Mouse (Mus musculus) erythroid progenitor cell, adult 5-6 weeks (primary cell): ENCODE data around the gene Eif4g1. TPM values are rescaled to one million over a fixed set of nuclear protein-coding genes. Genes with fewer than 3 reads are reported as not detected.

ENCODE experiments used
- ATAC-seq: replicated peaks from 2 replicates; pipeline ENCODE4 v1.8.0; 2016; ENCODE audit warnings: moderate number of reproducible peaks, mild to moderate bottlenecking, moderate TSS enrichment, inconsistent platforms; ENCODE audit not compliant: poor library complexity, low FRiP score, severe bottlenecking
- total RNA-seq, 2 experiments: library from RNA; stranded (forward) in 1 of 2; stranded (reverse) in 1 of 2; fragments of 150-400 nt in 1 of 2; fragments of 186-747, 209-891 nt in 1 of 2; gene quantifications; 2 replicates each; pipeline versions ENCODE4 v1.2.3 to v1.2.4; 2015 to 2017; ENCODE audit warnings: low replicate concordance in 2 of 2

Gene Eif4g1
- total RNA-seq, 2 experiments from 2014 or later, result 109 to 116 TPM

DNA sequence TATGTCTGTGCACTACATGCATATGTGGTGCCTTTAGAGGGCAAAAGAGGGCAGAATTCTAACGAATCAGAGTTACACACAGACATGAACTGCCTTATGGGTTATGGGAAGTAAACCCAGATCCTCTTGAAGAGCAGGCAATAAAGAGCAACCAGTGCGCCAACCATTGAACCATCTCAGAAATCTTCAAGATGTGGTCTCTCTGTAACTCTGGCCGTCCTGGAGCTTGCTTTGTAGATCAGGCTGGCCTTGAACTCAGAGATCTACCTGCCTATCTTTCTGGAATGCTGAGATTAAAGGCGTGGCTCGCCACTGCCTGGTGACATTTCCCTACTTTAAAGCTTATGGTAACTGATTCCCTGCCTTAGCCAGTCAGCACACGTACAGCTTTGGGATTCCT lies 3.8 kb downstream of the Eif4g1 start:
- no peak for ATAC-seq

DNA sequence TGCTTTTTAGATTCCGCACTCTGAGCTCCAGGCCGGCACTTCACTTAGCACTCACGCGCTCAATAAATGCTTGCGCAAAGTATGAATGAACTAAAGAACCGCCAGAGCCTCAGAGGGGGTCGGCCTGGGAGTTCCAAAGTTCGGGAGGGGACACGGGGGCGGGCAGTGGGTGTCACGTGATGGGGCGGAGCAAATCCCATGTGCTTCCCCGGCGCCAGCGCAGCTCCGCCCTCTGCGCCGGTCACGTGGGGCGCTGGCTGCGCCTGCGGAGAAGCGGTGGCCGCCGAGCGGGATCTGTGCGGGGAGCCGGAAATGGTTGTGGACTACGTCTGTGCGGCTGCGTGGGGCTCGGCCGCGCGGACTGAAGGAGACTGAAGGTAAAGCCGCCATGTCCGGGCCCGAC lies 4.4 kb downstream of the Eif4g1 start:
- ATAC-seq, result peak; percentile 79

DNA sequence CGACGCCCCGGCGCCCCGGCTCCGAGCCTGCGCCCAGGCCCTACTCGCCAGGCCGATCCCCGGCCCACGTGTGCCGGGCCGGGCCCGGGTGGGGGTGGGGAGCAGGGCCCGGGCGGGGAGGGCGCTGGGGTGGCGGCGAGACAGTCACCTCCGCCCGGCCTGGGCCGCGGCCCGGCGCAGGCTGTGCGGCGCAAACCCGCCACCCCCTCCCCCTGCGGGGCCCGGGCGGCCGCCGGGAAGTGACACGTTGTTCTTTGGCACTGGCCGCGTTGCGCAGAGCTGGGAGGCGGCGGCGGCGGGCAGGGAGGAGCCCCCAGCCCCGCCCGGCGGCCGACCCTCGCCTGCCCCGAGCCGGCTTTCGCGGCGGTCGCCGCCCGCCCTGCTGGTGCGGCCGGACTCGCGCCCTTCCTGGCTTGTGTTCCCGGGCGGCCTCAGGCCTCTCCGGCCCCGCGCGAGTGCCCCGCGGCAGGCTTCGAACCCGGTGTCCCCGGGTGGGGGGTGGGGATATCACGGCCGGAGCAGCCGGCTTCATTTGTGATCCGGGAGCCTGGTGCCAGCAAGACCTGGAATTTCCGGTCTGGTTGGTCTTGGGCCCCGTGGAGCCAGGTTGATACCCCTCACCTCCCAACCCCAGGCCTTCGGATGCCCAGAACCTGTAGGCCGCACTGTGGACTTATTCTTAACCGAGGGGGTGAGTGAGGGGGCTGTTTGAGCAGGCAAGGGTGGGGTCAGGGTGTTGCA lies 5.0 kb downstream of the Eif4g1 start:
- peak; percentile 37 for ATAC-seq

DNA sequence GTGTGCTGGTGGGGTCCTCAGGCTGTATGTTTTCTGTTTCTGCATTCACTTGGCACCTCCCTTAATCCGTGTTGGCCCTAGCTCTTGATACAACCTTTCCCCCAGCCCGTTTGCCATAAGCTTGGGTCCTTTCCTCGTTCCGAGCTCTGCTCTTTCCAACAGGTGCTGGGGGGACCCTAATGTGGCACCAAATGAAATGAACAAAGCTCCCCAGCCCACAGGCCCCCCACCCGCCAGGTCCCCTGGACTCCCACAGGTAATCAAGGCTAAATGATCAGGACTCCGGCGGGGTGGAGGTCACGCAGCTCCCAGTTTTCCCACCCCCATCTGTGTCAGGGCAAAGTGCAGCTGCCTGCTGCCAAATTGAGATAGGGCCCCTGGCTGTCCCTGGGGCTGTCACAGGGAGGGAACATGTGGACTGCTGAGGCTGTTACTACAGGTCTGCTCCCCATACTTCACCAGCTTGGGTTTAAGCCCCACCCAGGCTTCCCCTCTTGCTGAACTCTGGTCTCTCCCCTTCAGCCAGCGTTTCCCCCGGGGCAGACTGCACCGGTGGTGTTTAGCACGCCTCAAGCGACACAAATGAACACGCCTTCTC lies 5.7 kb downstream of the Eif4g1 start:
- peak; percentile 58 for ATAC-seq

DNA sequence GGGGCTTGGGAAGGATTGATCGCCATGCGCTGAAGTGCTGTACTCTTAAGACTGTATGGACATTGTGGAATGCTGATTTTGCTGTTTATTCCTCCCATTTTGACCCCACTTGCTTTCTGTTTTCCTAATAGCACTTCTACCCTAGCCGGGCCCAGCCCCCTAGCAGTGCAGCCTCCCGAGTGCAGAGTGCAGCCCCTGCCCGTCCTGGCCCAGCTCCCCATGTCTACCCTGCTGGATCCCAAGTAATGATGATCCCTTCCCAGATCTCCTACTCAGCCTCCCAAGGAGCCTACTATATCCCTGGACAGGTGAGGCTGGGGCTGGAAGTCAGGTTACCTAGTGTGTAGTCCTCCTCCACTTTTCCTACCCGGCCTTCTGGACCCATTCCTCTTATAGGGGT lies 7.1 kb downstream of the Eif4g1 start:
- no peak for ATAC-seq

DNA sequence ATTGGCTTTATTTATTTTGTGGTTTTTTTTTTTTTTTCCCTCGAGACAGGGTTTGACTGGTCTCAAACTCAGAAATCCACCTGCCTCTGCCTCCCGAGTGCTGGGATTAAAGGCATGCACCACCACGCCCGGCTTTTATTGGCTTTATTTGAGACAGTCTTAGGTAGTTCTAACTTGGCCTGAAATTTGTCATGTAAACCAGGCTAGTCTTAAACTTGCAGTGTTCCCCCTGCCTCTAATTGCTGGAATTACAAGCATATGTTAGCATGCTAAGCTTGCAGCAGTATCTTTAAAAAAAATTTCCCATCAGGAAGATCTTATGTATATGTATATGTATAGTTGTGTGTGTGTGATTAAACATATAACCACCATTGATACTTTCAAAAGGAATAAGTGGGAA lies 8.6 kb downstream of the Eif4g1 start:
- ATAC-seq, result no peak

DNA sequence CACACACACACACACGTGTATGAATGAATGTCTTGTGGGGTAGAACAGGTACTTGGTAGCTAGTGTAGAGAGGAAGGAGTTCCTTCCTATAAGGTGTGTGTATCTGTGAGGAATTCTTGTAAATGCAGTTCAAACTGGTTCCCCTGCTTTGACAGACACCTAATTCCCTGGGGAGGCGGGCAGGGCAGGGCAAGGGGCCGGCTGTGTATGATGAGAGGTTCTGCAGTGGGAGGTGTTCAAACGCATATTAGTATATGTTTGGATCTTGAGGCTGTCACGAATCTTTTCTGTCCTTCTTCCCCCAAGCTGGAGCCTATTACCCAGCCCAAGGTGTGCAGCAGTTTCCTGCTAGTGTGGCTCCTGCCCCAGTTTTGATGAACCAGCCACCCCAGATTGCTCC lies 9.3 kb downstream of the Eif4g1 start:
- peak; percentile 16; the same call in 1 of the 2 replicates for ATAC-seq

DNA sequence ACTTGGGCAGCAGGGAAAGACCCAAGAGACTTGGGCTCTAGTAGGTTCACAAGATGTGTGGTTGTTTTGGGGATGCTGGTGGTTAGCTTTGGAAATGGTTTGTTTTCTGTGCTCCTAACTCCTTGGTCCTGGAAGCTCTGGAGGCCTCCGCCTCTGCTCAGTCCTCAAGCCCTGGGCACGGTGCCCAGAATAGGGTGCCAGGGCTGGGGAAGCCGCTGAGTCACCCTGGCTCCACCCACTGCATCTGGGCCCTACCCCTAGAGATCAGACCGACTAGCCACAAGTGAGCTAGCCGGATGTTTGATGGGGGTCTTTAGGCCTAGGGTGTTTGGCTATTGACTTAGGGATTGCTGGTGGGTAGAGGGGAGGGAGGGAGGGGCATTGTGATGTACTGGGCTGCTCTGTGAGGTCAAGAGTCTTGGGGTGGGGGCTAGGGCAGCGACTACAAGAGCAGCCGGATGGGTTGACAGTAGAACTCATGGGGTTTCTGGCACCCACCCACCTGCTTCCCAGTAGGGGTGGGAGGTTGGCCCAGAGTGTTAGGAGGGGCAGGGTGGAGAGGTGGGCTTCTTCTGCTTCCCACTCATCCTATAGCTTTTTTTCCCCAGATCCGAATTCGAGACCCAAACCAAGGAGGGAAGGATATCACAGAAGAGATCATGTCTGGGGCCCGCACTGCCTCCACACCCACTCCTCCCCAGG lies 10.0 kb downstream of the Eif4g1 start:
- peak; percentile 91 for ATAC-seq

DNA sequence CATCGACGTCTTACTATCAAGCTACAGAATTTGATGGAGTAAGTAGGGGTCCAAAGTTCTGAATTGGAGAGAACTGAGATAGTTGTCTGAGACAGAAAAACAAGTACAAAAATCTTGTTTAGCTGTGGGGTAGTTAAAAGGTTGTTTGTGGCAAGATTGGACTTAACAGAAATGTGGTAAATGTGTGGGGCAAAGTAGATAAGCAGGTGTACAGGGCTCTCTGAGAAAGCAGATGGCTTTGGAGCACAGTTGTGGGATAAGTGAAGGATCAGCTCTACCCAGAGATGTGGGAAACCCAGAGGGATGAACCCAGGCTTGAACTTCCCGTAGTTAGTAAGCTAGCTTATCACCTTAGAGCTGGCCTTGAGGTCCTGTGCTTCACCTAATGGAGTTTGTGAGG lies 22.7 kb downstream of the Eif4g1 start:
- no peak for ATAC-seq

DNA sequence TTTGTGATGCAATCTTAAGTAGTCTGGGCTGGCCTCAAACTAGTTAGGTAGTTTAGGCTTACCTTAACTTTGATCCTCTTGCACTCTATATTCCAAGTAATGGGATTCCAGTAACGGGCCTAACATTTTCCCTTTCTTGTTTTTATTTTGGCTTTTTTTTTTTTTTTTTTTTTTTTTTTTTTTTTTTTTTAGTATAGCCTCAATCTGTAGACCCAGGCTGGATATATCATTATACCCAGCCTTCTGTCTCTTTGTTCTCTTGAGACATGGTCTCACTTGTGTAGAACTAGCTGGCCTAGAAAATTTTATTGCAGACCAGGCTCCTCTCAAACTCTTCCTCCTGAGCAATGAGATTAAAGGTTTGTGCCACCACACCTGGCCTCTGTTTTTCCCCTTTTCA lies 23.5 kb downstream of the Eif4g1 start:
- no peak for ATAC-seq

DNA sequence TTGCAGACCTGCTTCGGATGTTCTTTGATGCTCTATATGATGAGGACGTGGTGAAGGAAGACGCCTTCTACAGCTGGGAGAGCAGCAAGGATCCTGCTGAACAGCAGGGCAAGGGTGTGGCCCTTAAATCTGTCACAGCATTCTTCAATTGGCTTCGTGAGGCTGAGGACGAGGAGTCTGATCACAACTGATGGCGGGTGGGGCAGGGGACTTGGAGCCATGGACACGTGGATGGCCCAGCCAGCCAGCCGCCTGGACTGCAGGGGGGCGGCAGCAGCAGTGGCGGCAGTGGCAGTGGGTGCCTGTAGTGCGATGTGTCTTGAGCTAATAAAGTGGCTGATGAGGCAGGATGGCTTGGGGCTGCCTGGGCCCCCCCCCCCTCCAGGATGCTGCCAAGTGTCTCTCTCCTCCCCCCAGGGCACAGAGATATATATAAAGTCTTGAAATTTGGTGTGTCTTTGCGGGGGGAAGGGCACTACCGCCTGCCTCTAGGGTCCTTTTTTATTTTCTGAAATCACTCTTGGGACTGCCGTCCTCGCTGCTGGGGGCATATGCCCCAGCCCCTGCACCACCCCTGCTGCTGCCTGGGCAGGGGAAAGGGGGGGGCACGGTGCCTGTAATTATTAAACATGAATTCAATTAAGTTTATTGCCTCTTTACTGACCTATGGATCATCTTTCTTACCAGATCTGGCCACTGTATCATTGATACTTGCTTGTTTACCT lies 24.3 kb downstream of the Eif4g1 start:
- no peak for ATAC-seq

DNA sequence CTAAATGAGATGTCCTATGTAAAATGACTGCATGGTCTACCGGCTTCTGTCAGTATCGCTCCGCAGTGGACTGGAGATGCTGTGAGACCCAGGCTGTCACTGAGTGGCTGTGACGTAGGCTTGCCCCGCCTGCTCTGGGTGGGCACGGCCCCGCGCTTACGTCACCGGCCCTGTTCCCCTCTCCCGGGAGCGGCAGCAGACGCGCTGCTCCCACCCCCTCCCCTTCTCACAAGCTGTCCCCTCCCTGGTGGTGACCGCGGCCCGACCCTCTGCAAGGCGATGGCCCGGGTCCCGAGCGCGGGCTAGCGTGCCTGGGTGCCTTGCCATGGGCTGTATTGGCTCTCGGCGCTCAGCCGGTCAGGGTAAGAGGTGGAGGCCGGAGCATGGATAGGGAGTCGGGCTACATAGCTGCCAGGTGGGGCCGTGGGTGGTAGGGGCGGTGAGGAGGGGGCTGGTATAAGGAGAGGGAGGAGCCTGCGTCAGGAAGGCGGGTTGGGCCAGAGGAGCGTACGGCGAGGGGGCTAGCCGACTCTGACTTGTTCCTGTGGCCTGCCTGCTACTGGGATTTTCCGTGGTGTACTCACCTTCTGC lies 25.1 kb downstream of the Eif4g1 start, which contains the start of gene Fam131a:
Gene Fam131a, plus strand, starts transcription at position 131 of the 591 bp plus-strand sequence.
- peak; percentile 74; the same call in 1 of the 2 replicates for ATAC-seq

DNA sequence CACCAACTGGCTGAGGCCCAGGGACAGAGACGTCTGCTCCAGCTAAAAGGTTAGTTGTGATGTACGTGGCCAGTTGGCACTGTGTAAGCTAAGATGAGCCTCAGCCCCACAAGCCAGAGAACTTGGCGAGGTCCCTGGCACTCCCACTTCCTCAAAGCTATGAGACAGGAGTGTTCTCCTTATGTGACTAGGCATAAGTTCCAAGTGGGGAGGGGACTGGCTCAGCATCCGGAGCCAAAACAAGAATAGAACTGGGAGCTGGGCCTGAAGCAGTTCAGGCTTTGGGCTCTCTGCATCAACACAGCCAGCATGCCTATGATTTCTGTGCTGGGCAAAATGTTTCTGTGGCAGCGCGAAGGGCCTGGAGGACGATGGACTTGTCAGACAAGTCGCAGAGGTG lies 26.7 kb downstream of the Eif4g1 start:
- no peak for ATAC-seq

DNA sequence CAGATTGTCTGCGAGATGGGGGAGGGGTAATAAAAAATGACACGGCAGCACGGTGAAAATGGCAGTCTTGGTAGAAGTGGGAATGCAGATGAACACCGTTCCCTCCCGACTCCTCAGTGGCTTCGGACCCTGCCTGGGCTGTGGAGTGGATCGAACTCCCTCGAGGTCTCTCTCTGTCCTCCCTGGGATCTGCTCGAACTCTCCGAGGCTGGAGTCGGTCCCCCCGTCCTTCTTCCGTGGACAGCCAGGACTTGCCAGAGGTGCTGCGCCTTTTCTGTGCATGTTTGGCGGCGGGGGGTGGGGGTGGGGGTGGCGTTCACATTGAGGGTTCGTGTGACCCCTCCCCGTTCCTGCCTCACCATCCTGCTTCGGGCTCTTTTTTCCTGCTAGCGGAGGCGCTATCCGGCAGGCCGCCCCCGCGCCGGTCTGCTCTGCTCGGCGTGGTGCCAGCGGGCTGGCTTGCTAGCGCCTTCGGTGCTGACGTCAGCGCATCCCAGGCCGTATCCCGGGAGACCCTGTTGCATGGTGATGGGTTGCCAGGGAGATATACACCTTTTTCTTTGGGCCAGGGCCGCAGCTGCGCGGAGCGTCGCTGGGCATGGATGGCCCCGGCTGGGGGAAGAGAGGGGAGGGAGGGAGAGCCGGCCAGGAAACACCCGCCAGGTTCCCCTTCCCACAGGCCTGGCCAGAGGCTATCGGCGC lies 27.7 kb downstream of the Eif4g1 start:
- ATAC-seq, result no peak

DNA sequence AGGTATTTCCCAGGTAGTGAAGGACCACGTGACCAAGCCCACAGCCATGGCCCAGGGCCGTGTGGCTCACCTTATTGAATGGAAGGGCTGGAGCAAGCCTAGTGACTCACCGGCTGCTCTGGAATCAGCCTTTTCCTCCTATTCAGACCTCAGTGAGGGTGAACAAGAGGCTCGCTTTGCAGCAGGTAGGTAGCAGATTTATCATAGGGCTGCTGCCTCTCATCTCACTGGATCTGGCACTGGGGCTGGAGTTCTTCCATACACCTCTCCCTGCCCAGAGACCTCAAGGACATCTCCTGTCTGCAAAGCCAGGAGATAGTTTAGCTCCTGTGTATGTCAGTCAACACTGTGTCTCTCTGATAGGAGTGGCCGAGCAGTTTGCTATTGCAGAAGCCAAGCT lies 31.2 kb downstream of the Eif4g1 start:
- ATAC-seq, result no peak

DNA sequence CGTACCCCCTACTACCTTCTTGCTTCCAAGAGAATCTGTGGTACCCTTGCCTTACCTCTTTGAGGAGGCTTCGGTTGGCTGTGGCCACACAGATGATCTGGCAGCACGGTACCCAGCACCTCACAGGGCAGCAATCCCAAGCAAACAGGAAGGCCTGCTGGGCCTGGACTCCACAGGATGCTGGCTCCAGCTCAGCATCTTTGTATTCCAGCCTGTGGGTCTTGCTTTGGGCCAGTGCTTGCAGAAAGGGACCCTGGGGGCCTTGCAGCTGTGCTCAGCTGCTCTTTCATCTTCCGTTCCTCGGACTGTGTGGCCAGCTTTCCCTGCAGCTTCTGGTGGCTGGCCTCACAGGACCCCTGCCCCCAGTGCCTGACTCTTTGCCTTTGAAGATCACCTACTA lies 31.9 kb downstream of the Eif4g1 start:
- no peak for ATAC-seq

DNA sequence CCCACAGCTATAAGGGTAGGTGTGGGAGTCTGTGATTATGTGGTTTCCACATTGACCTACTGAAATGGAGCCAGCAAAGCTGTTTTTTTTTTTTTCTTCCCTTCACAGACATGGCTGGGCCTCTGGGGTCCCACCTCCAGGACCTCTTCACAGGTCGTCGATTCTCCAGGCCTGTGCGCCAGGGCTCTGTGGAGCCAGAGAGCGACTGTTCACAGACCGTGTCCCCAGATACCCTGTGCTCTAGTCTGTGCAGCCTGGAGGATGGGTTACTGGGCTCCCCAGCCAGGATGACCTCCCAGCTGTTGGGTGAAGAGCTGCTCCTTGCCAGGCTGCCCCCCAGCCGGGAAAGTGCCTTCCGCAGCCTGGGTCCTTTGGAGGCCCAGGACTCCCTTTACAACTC lies 33.2 kb downstream of the Eif4g1 start:
- no peak for ATAC-seq

DNA sequence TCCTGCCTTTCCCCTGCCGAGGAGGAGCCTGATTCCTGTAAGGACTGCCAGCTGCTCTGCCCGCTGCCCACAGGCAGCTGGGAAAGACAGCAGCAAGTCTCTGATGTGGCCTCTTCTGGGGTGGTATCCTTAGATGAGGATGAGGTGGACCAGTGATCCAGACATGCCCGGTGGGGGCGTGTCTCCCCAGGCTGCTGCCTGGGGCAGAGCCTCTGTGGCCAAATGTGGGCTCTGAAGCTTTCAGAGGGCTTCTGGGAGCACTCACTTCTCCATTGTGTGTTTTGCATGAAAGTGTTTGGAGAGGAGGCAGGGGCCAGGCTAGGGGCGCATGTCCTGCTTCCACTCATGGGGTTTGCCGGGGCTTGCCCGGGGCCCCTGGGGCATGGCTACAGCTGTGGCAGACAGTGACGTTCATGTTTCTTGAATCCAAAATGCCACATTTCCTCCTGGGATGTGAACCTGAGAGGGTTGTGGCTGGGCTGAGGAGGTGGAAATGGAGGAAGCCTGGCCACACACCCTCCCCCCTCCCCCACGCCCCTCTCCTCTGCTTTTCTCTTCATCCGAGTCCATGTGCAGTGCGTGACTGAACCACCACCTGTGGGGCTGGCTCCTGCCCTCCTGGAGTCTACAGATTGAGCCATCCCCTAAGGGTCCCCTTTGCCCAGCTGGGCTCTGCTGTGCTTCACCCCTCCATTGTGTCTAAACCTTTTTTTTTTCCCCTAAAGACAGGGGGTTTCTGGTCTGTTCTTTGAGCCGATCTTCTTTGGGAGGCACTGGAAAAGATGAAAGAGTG lies 33.8 kb downstream of the Eif4g1 start:
- ATAC-seq, result no peak

DNA sequence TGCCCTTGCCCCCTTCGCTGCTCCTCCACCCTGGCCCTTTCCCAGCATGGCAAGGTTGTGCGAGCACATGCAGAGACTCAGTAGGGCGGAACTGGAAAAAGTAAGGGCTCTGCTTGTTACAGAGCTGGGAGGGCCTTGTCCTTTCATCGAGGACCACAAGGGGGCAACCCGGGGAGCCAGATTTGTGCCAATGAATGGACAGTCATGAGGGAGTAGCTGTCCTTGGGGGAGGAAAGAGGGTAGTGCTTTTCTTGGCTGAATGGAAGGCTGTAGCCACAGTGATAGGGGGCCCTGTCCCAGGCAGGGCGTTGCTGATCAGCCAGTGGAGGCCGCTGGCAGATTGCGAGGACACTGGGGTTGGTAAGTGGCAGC lies 34.4 kb downstream of the Eif4g1 start:
- peak; percentile 66 for ATAC-seq
